Mouse (Mus musculus) gonadal fat pad, adult 2 months (tissue): ENCODE data around the gene Nudt17. TPM values are rescaled to one million over a fixed set of nuclear protein-coding genes. Genes with fewer than 3 reads are reported as not detected.
"Not testable (repeated sequence)": the region's sequence is repeated elsewhere in the genome, so short reads cannot be mapped to it uniquely, and the experiment has no call there.

Source experiments
- DNase-seq: peaks from one replicate; pipeline ENCODE4 v3.0.0-alpha.2; 2012; ENCODE audit warnings: low read depth
- polyA plus RNA-seq: library from polyadenylated mRNA; depleted of rRNA; stranded (reverse); fragments of >200 nt; gene quantifications from 2 replicates; pipeline ENCODE4 v1.2.3, GENCODE M21; 2012

Nudt17 gene
- polyA plus RNA-seq, 1 experiment: 1.3 TPM

DNA sequence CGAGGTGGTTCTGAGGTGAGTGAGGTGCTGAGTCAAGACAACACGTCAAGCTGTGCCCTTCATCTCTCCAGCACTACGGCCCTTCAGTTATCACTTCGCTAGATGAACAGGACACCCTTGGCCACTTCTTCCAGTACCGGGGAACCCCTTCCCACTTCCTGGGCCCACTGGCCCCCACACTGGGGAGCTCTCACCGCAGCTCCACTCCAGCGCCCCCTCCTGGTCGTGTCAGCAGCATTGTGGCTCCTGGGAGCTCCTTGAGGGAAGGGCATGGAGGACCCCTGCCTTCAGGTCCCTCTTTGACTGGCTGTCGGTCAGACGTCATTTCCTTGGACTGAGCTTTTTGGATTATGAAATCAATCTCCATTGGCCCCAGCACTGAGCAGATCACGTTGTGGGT lies 3.6 kb downstream of the Nudt17 start:
- no peak for DNase-seq

DNA sequence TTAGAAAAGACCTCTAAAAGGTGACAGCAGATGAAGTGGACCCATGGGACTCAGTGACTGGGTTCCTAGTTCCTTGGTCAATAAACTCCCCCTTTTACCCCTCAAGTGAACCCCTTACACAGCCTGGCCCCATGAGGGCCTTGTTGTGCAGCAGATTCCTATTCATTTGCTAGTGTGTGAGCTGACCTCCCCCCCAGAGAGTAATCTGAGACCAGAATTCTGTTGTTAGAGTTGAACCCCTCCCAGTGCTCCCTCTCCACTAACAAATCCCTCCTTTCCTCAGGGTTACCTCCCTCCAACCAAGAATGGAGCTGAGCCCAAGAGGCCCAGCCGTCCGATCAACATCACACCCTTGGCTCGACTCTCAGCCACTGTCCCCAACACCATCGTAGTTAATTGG lies 7.4 kb downstream of the Nudt17 start:
- DNase-seq: no peak

DNA sequence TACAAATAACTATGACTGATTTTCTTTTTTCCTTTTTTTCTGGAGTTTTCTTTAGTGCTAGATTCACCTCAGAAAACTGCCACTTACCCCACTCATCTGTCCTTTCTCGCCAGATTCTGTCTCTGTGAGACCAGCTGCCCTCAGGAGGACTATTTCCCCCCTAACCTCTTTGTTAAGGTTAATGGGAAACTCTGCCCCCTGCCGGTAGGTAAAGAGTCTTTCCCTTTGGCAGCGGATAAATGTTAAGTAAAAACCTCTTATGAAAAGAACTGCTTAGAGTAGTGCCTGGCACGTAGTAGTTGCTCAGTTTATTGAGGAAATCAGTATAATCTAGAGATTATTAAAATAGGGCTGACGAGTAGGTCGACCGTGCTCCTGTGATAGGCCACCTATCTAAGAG lies 8.0 kb downstream of the Nudt17 start:
- no peak for DNase-seq

DNA sequence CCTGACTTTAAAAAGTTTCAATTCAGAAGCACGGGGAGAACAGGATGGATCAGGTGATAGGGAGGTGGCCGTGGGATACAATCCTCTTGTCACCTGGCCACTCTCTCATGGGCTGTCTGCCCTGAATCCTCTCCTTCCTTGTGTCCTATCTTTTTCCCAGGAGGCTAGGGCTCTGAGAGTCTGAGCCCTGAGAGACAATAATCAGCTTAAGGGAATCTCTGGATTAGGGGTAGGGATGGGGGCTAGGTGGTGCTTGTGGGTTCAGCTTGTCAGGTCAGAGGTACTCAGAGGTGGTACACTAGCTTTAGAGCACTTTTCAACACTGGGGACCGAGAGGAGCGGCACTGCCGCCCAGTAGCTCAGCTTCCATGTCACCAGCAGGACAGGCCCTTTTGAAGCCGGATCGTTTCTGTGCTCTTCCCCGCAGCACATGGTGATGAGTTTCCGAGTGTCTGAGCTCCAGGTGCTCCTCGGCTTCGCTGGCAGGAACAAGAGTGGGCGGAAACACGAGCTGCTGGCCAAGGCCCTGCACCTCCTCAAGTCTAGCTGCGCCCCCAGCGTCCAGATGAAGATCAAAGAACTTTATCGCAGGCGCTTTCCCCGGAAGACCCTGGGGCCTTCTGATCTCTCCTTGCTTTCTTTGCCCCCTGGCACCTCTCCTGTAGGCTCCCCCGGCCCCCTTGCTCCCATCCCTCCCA lies 9.2 kb downstream of the Nudt17 start:
- DNase-seq: no peak

DNA sequence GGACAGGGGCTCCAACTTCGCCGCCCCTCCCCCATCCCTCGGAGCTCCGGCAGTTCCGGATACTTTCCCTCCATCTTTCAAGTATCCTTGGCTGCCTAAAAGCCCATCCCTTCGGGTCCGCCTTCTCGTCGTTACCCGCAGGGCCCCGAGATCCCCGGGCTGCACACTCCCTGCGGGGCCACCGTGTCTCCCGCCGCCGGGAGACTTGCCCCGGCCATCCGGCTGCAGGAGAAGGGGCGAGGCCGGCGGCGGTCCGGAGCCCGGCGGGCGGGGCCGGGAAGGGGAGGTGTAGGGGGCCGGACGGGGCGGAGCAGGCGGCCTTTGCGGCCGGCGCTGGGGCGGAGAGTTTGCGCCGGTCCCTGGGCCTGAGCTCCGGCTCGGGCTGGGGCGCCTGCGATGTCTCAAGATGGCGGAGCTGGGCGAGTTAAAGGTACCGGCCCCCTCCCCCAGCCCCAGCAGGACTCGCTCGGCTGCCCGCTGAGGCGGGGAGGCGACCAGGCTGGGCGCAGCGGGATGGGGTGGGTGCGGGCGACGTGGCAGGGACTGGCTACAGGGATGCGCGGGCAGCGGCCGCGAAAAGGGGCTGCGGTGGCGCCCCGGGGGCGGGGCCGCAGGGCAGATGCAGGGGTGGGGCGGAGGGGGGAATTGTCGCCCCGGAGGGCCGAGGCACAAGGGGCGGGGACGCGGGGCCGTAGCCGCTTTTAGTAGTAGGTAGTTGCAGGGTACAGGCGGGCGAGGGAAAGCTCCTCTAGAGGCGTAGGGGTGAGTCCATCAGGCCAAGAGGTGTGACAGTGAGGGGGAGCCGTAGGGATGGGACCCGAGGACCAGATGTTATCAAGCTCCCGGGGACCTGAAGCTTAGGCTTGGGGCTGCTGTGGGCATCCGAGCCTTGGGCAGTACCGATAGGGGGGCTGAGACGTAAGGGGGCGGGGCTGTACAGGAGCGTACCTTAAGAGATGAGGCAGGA lies 11.3 kb downstream of the Nudt17 start:
- DNase-seq: no peak

DNA sequence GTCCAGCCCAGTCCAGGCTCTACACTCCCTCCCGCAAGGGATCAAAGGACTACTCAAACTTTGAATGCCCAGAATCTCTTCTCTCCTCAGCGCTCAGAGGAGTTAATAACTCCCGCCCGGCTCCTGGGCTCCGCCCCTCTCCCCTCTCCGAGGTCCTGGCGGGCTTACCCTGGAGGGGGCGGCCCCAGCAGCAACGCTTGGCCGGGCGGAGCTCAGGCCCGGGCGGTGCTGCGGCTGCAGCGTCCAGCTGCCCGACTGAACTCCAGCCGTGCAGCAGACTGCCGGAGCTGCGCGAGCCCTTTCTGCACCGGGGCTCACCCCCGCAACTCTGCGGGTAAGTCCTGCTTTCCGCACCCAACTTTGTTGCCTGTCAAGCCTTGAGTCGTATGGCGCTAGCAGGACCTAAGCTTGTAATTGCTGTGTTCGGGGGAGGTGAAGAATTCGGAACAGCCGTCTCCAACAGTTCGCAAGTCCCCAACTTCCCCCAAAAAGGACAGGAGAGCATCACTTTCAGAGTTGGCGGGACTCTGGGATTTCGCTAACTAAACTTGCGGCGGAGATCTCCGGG lies 12.1 kb downstream of the Nudt17 start, which contains the start of gene Pias3:
Gene Pias3 (plus strand): TSS at position 187 of the 568 bp plus-strand sequence.
- no peak for DNase-seq

DNA sequence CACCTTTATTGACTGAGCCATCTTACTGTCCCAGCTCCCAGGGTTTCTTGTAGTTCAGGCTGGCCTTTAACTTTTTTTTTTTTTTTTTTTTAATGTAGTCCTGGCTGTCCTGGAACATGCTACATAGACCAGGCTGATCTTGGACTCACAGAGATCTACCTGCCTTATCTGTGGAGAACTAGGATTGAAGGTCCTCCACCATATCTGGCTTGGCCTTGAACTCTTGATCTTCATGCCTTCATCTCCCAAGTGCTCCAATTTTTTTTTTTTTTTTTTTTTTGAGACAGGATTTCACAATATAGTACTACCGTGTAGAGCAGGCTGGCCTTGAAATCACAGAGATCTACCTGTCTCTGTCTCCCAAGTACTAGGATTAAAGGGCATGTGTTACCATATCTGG lies 14.8 kb downstream of the Nudt17 start:
- no peak for DNase-seq

DNA sequence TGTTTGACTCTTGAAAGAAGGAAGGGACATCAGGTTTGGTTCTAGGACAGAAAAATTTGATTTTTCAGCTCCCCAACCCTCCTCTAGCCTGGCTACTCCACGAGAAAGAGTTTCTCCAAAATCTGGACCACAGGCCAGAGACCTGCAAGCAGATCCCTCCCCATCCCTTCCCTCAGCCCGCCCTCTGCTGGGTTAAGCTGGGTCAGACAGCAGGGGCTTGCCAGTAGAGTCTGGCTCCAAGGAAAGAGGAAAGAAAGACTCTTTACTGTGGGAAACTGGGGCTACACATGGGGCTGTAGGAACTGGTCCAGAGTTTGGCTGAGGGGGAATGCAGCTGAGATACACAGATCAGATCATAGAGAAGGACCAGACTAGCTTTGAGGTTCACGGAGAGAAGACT lies 15.9 kb downstream of the Nudt17 start:
- DNase-seq: no peak

DNA sequence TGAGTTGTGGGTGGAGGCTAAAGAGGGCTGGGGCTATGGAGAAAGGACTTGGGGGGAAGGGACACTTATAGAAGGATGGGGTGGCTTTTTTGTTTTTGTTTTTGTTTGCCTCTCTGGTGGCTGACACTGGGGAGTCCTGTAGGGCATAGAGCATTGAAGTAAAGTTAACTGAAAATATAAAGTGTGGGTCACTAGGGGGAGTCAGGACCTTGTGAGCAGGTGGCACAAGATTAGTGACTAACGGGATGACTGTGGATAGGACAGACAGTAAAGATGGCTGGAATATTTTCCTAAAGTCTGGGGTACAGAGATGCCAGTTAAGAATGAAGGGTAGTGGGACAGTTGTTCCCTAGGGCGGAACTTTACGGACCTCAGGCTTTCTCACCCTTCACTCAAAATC lies 18.1 kb downstream of the Nudt17 start:
- no peak for DNase-seq

DNA sequence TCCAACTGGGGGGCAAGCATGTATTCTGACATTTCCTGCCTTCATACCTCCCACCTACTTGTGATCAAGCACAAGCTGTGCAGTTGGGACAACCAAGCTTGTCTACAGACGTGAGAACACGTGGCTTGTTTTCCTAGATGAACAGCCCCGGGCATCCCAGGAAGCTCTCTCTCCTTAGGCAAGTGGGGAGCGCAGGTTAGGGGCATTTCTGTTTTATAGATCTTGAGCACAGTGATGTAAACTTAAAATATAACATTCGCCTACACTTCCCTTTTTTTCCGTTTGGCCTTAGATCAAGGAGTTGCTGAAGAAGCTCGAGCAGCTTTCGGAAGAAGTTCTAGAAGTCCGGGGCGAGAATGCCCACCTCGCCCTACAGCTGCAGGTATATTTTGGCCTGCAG lies 19.5 kb downstream of the Nudt17 start:
- no peak for DNase-seq

DNA sequence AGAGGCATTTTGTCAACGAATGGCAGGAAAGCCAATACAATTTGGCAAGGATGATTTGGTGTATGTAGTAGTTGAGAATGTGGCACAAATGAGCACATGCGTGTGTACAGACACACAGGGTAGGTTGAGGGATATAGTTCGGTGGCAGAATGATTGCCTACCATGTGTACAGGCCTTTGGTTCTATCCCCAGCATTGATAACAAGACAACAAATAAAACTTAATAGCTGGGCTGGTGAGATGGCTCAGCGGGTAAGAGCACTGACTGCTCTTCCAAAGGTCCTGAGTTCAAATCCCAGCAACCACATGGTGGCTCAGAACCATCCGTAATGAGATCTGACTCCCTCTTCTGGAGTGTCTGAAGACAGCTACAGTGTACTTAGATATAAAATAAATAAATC lies 22.3 kb downstream of the Nudt17 start:
- DNase-seq: not testable (repeated sequence)

DNA sequence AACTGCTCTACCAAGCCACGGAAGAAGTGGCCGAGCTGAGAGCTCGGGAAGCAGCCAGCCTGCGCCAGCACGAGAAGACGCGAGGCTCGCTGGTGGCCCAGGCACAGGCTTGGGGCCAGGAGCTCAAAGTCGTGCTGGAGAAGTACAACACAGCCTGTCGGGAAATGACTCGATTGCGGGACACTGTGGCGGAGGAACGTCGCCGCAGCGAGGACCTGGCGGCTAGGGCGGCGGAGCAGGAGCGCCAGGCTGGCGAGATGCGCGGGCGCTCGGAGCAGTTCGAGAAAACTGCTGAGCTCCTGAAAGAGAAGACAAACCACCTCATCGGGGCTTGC lies 23.6 kb downstream of the Nudt17 start:
- no peak for DNase-seq

DNA sequence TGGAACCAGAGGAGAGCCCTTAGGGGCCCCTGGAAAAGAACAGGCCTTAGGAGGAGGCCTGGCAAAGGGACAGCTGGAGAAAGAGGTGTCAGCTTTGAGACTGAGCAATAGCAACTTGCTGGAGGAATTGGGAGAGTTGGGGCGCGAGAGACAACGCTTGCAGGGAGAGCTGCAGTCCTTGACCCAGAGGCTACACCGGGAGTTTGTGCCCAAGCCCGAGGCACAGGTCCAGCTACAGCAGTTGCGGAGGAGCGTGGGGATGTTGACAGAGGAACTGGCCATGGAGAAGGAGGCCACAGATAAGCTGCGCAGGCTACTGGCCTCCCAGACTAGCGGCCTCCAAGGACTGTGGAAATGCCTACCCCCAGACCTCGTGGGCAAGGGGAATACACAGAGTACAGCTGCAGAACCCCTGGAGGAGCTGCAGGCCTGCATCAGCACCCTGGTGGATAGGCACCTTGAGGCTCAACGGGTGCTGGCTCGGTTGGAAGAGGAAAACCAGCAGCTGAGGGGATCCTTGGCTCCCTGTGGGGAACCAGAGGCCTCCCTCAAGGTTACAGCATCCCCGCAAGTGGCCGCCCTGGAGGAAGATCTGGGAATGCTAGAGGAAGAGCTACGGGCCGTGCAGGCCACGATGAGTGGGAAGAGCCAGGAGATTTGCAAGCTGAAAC lies 24.1 kb downstream of the Nudt17 start:
- DNase-seq: no peak

DNA sequence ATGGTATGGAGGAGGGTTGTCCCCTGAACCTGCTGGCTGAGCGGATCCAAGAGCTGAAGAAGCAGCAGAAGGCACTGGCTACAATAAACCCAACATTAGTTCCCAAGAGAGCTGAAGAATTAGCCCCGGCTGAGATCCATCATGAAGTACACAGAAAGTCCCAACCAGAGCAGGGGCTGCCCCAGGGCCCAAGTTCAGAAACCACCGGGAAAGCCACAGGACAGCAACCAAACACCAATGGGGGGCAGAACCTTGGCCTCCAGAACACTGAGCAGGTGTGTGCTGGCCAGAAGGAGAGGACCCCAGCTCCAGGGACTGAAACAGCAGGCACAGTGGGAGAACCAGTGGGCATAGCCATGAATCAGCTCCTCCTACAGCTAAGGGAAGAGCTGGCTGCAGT lies 24.9 kb downstream of the Nudt17 start:
- DNase-seq: no peak

DNA sequence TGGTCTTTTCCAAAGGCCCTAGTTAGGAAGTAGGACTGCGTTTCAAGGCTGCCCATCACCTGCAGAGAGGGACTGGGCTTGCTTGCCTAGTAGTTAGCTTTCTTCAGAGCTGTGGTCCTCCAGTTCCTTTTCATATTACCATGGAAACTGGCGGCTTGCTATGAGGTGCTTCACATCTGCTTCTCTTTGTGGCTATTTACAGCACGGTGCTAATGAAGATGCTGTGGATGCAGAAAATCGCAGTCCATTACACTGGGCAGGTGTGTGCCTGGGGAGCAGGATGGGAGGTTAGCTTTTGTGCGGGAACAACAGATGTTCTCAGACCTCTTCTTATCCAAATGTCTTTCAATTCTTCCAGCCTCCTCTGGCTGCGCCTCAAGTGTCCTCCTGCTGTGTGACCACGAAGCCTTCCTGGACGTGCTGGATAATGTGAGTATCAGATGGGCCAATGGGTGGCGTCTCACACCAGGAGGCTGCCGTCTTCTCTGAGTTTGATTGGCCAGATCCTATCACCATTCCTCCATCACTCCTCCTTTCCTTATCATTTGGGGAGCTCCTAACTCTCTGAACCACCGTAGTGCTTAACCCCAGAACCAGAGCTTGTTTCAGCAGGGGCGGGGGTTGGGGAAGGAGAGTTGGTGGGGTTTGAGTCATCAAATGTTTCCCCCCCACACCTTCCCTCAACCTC lies 27.9 kb downstream of the Nudt17 start:
- DNase-seq: no peak

DNA sequence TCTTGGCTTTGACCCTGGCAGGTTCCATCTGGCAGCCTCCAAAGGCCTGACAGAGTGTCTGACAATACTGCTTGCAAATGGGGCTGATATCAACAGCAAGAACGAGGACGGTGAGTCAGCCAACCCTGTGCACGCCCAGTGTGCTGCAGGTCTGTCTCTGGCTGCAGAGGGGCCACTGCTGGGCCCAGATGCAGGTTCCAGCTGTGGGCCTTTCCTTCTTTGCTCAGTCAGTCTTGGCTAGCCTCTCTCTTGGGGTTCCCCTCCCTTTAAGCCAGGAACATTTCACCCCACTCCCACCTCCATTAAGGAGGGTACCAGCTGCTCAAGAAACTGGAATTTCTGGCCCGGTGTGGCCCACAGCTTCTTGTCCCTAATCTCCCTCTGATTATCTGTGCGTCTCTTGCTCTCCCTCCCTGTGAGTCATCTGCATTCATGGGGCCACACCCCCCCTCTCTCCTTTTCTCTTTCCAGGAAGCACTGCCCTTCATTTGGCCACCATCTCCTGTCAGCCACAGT lies 29.1 kb downstream of the Nudt17 start:
- DNase-seq: no peak

DNA sequence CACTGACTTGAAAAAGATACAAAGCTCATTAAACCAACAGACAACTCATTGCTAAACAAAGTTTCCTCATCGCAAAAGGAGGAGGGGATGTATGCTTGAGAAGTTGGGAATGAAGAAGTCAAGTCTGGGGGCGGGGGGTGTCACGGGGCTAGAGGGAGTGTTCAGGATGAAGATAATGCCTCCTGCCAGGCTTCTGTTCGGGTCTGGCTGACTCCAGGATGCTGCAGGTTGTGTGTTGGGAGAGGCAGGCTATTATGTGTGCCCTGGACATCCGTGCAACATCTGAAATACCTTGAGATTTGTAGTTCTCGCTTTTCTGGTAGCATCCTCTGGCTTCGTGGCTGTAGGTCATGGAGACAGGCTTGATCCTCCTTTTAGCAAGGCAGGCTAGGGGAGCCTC lies 29.9 kb downstream of the Nudt17 start:
- no peak for DNase-seq

DNA sequence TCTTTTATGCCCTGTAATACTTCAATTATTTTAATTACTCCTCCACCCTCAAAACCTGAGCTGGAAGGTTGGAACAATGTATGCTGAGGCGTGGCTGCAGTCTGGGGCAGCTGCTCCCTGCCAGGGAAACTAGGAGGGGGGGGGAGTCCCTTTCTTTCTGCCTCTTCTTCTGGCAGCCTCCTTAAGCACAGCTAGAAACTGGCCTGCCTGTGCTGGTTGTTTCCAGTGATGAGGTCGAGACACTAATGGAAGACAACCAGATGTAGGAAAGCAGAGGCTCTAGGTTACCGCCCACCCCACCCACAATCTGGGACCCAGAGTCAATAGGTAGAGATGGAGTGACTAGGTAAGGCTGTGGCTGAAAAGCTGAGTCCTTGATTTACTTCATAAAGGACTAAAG lies 32.7 kb downstream of the Nudt17 start:
- no peak for DNase-seq

DNA sequence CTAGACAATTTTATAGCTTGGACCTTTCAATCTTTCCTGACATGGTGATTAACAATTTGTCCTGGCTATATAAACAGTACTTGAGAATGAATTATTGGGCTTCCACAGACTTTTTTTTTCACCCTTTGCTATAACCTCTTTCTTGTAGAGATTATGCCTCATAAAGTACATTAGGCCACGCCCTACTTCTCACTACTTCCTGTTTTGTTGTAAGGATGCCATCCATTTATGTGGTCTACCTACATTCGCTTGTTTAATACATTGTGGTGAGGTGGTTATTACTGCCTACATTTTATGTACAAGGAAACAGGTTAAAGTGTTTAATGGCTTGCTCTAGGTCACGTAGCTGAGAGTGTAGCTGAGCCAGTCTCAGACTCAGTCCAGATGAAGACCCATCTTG lies 33.2 kb downstream of the Nudt17 start:
- DNase-seq: no peak

DNA sequence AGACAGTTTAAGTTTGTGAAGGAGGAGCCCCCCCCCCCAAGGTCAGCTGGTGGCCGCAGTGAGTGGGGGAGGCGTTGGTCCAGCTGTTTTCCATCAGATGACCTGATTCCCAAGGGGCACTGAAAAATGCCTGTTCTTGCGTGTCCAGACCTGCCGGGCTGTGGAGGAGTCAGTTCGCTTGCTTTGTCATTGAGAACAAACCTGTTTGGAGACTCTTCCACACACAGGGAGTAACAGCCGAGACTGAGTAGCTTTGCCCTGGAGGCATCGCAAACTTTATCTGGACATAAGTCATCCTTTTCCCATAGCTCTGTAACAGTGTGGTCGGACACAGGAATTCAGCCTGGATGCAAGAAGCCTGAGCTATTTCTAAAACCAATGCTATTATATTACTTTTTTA lies 33.9 kb downstream of the Nudt17 start:
- DNase-seq: no peak

DNA sequence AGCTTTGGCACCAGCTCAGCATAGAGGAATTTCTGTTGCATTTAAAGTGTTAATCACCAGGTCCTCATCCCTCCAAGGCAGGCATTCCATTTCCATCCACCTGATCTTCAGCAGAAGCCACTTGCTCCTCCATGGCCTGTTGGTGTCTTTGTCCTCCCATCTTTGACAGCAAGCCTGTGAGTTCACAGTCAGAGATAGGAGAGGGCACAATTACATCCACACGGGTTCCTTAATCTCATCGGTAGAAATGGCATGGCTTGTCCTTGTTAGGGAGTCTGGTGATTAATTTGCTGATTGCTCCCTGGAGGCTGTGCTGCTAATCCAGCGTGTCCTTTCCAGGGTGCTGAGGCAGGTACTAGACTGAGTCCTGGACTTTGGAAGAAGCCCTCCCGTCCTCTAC lies 34.8 kb downstream of the Nudt17 start:
- no peak for DNase-seq

DNA sequence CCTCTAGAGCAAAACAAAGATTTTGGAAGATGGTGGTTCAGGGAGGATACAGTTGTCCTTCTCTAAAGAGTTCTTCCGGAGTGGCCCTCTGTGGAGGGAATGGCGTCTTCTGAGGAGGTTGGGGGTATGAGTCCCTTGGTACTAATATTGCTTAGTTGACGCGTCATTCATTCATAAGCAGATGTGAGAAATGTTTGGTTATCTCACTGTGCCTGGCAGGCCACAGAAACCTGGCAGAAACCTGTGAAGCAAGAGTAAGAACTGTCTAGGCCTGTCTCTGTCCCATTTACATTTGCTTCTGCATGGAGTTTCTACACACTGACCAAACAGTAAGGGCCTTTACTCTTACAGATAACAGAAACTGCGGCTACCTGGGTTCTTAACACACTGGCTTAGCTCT lies 36.8 kb downstream of the Nudt17 start:
- no peak for DNase-seq
